Mouse (Mus musculus): ENCODE data around the gene Aspn. TPM values are rescaled to one million over a fixed set of nuclear protein-coding genes. Genes with fewer than 3 reads are reported as not detected.

Gene Aspn
- total RNA-seq, 1 experiment = not detected

- H3K9me3 ChIP-seq (ENCODE audit: control insufficient read depth, insufficient read depth, low read depth, low read length) = no peaks in the 10 kb centered on the region
- no peak overlapping the region for H3K9ac ChIP-seq (ENCODE audit: insufficient read depth, low read depth, low read length, poor library complexity, severe bottlenecking)
- H3K4me1 ChIP-seq (ENCODE audit: control insufficient read depth in 2 of 2, insufficient read depth in 2 of 2, low read length in 2 of 2, poor library complexity in 1 of 2) = no peaks in the 10 kb centered on the region
- H3K4me3 ChIP-seq (ENCODE audit: insufficient read depth in 1 of 2, low read depth in 1 of 2, low read length in 2 of 2, poor library complexity in 1 of 2, severe bottlenecking in 1 of 2) = no peak overlapping the region
- no peak for DNase-seq (ENCODE audit: low read depth, low spot score)
- no peak overlapping the region for H3K27ac ChIP-seq (ENCODE audit: insufficient read depth, low read depth, low read length, poor library complexity, severe bottlenecking)
- no peaks in the 10 kb centered on the region for H3K36me3 ChIP-seq (ENCODE audit: control insufficient read depth, insufficient read depth, low read length, poor library complexity, severe bottlenecking)
- in situ Hi-C loops (cut with MboI; ENCODE audit: low sequenced_read_pairs in 2 of 2, unreplicated experiment in 2 of 2) = no loop called here
- TF ChIP-seq CHD2 (IDR thresholded peaks at IDR 0.05; ENCODE audit: low read depth, low read length) (no peak), HCFC1 (IDR thresholded peaks at IDR 0.05; ENCODE audit: borderline replicate concordance, insufficient read depth, low read length) (no peak), MAFK (IDR thresholded peaks at IDR 0.05; ENCODE audit: insufficient read depth, low read depth, low read length) (no peak), ZNF384 (IDR thresholded peaks at IDR 0.05; ENCODE audit: low read depth, low read length) (no peak), ZC3H11A (IDR thresholded peaks at IDR 0.05; ENCODE audit: borderline replicate concordance, low read depth, low read length) (no peak)
Observed at GRCm38 (mm10) chr13:49526235-49526634, 18.0 kb upstream of the Aspn start.

- H3K4me1 ChIP-seq (ENCODE audit: control insufficient read depth in 2 of 2, insufficient read depth in 2 of 2, low read length in 2 of 2, poor library complexity in 1 of 2) = peaks cover 0 to 2% of the 10 kb centered on the region in 2 experiments; a peak in 1 of 4 replicates
- no peak for DNase-seq (ENCODE audit: low read depth, low spot score)
- H3K9ac ChIP-seq (ENCODE audit: insufficient read depth, low read depth, low read length, poor library complexity, severe bottlenecking) = no peak overlapping the region
- H3K9me3 ChIP-seq (ENCODE audit: control insufficient read depth, insufficient read depth, low read depth, low read length) = no peaks in the 10 kb centered on the region
- no peak overlapping the region for H3K4me3 ChIP-seq (ENCODE audit: insufficient read depth in 1 of 2, low read depth in 1 of 2, low read length in 2 of 2, poor library complexity in 1 of 2, severe bottlenecking in 1 of 2)
- in situ Hi-C loops (cut with MboI; ENCODE audit: low sequenced_read_pairs in 2 of 2, unreplicated experiment in 2 of 2) = no loop called here
- no peak for TF ChIP-seq ZC3H11A (IDR thresholded peaks at IDR 0.05; ENCODE audit: borderline replicate concordance, low read depth, low read length)
- TF ChIP-seq ZNF384 (IDR thresholded peaks at IDR 0.05; ENCODE audit: low read depth, low read length) = no peak
- no peak for TF ChIP-seq MAFK (IDR thresholded peaks at IDR 0.05; ENCODE audit: insufficient read depth, low read depth, low read length)
- no peak for TF ChIP-seq CHD2 (IDR thresholded peaks at IDR 0.05; ENCODE audit: low read depth, low read length)
- no peak for TF ChIP-seq HCFC1 (IDR thresholded peaks at IDR 0.05; ENCODE audit: borderline replicate concordance, insufficient read depth, low read length)
- no peak overlapping the region for H3K27ac ChIP-seq (ENCODE audit: insufficient read depth, low read depth, low read length, poor library complexity, severe bottlenecking)
- H3K36me3 ChIP-seq (ENCODE audit: control insufficient read depth, insufficient read depth, low read length, poor library complexity, severe bottlenecking) = no peaks in the 10 kb centered on the region
Observed at GRCm38 (mm10) chr13:49530636-49531035, 13.6 kb upstream of the Aspn start.

GRCm38 (mm10) chr13:49536946-49537345 is 7.3 kb upstream of the Aspn start:
- no peaks in the 10 kb centered on the region for H3K36me3 ChIP-seq (ENCODE audit: control insufficient read depth, insufficient read depth, low read length, poor library complexity, severe bottlenecking)
- no peak for DNase-seq (ENCODE audit: low read depth, low spot score)
- in situ Hi-C loops (cut with MboI; ENCODE audit: low sequenced_read_pairs in 2 of 2, unreplicated experiment in 2 of 2) = no loop called here
- no peak overlapping the region for H3K4me3 ChIP-seq (ENCODE audit: insufficient read depth in 1 of 2, low read depth in 1 of 2, low read length in 2 of 2, poor library complexity in 1 of 2, severe bottlenecking in 1 of 2)
- no peak overlapping the region for H3K27ac ChIP-seq (ENCODE audit: insufficient read depth, low read depth, low read length, poor library complexity, severe bottlenecking)
- TF ChIP-seq HCFC1 (IDR thresholded peaks at IDR 0.05; ENCODE audit: borderline replicate concordance, insufficient read depth, low read length) (no peak), ZNF384 (IDR thresholded peaks at IDR 0.05; ENCODE audit: low read depth, low read length) (no peak), CHD2 (IDR thresholded peaks at IDR 0.05; ENCODE audit: low read depth, low read length) (no peak), ZC3H11A (IDR thresholded peaks at IDR 0.05; ENCODE audit: borderline replicate concordance, low read depth, low read length) (no peak), MAFK (IDR thresholded peaks at IDR 0.05; ENCODE audit: insufficient read depth, low read depth, low read length) (no peak)
- peaks cover 0 to 2% of the 10 kb centered on the region in 2 experiments; a peak in 1 of 4 replicates for H3K4me1 ChIP-seq (ENCODE audit: control insufficient read depth in 2 of 2, insufficient read depth in 2 of 2, low read length in 2 of 2, poor library complexity in 1 of 2)
- no peaks in the 10 kb centered on the region for H3K9me3 ChIP-seq (ENCODE audit: control insufficient read depth, insufficient read depth, low read depth, low read length)
- H3K9ac ChIP-seq (ENCODE audit: insufficient read depth, low read depth, low read length, poor library complexity, severe bottlenecking) = no peak overlapping the region

GRCm38 (mm10) chr13:49538693-49539092 is 5.5 kb upstream of the Aspn start:
- Histone ChIP-seq H3K27ac (ENCODE audit: insufficient read depth, low read depth, low read length, poor library complexity, severe bottlenecking) (no peak overlapping the region), H3K4me1 (ENCODE audit: control insufficient read depth in 2 of 2, insufficient read depth in 2 of 2, low read length in 2 of 2, poor library complexity in 1 of 2) (peaks cover 0 to 2% of the 10 kb centered on the region in 2 experiments; a peak in 1 of 4 replicates), H3K4me3 (ENCODE audit: insufficient read depth in 1 of 2, low read depth in 1 of 2, low read length in 2 of 2, poor library complexity in 1 of 2, severe bottlenecking in 1 of 2) (no peak overlapping the region), H3K36me3 (ENCODE audit: control insufficient read depth, insufficient read depth, low read length, poor library complexity, severe bottlenecking) (no peaks in the 10 kb centered on the region), H3K9me3 (ENCODE audit: control insufficient read depth, insufficient read depth, low read depth, low read length) (no peaks in the 10 kb centered on the region), H3K9ac (ENCODE audit: insufficient read depth, low read depth, low read length, poor library complexity, severe bottlenecking) (no peak overlapping the region)
- in situ Hi-C loops (cut with MboI; ENCODE audit: low sequenced_read_pairs in 2 of 2, unreplicated experiment in 2 of 2) = no loop called here
- no peak for TF ChIP-seq ZC3H11A (IDR thresholded peaks at IDR 0.05; ENCODE audit: borderline replicate concordance, low read depth, low read length)
- TF ChIP-seq MAFK (IDR thresholded peaks at IDR 0.05; ENCODE audit: insufficient read depth, low read depth, low read length) = no peak
- TF ChIP-seq ZNF384 (IDR thresholded peaks at IDR 0.05; ENCODE audit: low read depth, low read length) = no peak
- TF ChIP-seq CHD2 (IDR thresholded peaks at IDR 0.05; ENCODE audit: low read depth, low read length) = no peak
- TF ChIP-seq HCFC1 (IDR thresholded peaks at IDR 0.05; ENCODE audit: borderline replicate concordance, insufficient read depth, low read length) = no peak
- DNase-seq (ENCODE audit: low read depth, low spot score) = no peak

GRCm38 (mm10) chr13:49545646-49546045 is 1.4 kb downstream of the Aspn start:
- no peak for DNase-seq (ENCODE audit: low read depth, low spot score)
- no peak overlapping the region for H3K27ac ChIP-seq (ENCODE audit: insufficient read depth, low read depth, low read length, poor library complexity, severe bottlenecking)
- in situ Hi-C loops (cut with MboI; ENCODE audit: low sequenced_read_pairs in 2 of 2, unreplicated experiment in 2 of 2) = no loop called here
- TF ChIP-seq CHD2 (IDR thresholded peaks at IDR 0.05; ENCODE audit: low read depth, low read length) (no peak), ZC3H11A (IDR thresholded peaks at IDR 0.05; ENCODE audit: borderline replicate concordance, low read depth, low read length) (no peak), MAFK (IDR thresholded peaks at IDR 0.05; ENCODE audit: insufficient read depth, low read depth, low read length) (no peak), ZNF384 (IDR thresholded peaks at IDR 0.05; ENCODE audit: low read depth, low read length) (no peak), HCFC1 (IDR thresholded peaks at IDR 0.05; ENCODE audit: borderline replicate concordance, insufficient read depth, low read length) (no peak)
- no peak overlapping the region for H3K9ac ChIP-seq (ENCODE audit: insufficient read depth, low read depth, low read length, poor library complexity, severe bottlenecking)
- H3K4me1 ChIP-seq (ENCODE audit: control insufficient read depth in 2 of 2, insufficient read depth in 2 of 2, low read length in 2 of 2, poor library complexity in 1 of 2) = no peaks in the 10 kb centered on the region
- no peak overlapping the region for H3K4me3 ChIP-seq (ENCODE audit: insufficient read depth in 1 of 2, low read depth in 1 of 2, low read length in 2 of 2, poor library complexity in 1 of 2, severe bottlenecking in 1 of 2)
- no peaks in the 10 kb centered on the region for H3K36me3 ChIP-seq (ENCODE audit: control insufficient read depth, insufficient read depth, low read length, poor library complexity, severe bottlenecking)
- no peaks in the 10 kb centered on the region for H3K9me3 ChIP-seq (ENCODE audit: control insufficient read depth, insufficient read depth, low read depth, low read length)
